Mouse (Mus musculus) liver, postnatal 0 days (tissue): ENCODE results near the gene Rgcc.

Source experiments
- CTCF ChIP-seq: sonication (generic); IDR thresholded peaks from 2 replicates; pipeline ENCODE4 v1.5.1; 2016; ENCODE audit warnings: antibody characterized with exemption, low read depth
- EP300 ChIP-seq: IDR thresholded peaks from 2 replicates; pipeline ENCODE4 v1.6.1; 2016; ENCODE audit warnings: antibody characterized with exemption, low read depth, mild to moderate bottlenecking

- TF ChIP-seq CTCF = no peak
- TF ChIP-seq EP300 = no peak
These were observed 29.2 kb downstream of the Rgcc start for GRCm38 (mm10) chr14:79272188-79272694.
